Comparison of ENCODE assay signal across 16 mouse cellular contexts in genomic region chr12:102182621-102183020, GRCm38 (mm10). TPM values are rescaled to one million over a fixed set of nuclear protein-coding genes. Genes with fewer than 3 reads are reported as not detected.
"Had no signal": no experiment of that assay in that cellular context is flagged by ENCODE, and none has a peak within 500 bp of the region (broad histone marks: within the 10 kb centered on the region; RNA-seq: fewer than 3 reads in every experiment).

No protein-coding gene starts in this region.

- H3K4me2 ChIP-seq: limb, embryonic 15.5 days; liver, embryonic 12.5 days; lung, embryonic 14.5 days; midbrain, embryonic 12.5 days; stomach, embryonic 15.5 days had no signal

- H3K27ac ChIP-seq: kidney, postnatal 0 days; limb, embryonic 15.5 days; liver, embryonic 12.5 days; midbrain, embryonic 12.5 days; stomach, embryonic 15.5 days had no signal

- H3K9ac ChIP-seq: limb, embryonic 15.5 days; liver, embryonic 12.5 days; lung, embryonic 14.5 days; midbrain, embryonic 12.5 days; stomach, embryonic 15.5 days had no signal

- H3K4me3 ChIP-seq: limb, embryonic 15.5 days; liver, embryonic 12.5 days; midbrain, embryonic 12.5 days; stomach, embryonic 15.5 days had no signal

- H3K27me3 ChIP-seq: limb, embryonic 15.5 days; liver, embryonic 12.5 days; midbrain, embryonic 12.5 days; stomach, embryonic 15.5 days had no signal

- DNase-seq: kidney, postnatal 36 days; layer of hippocampus, adult 9-11 months; lung, embryonic 14.5 days; lung, postnatal 10 days; lung, postnatal 4 days; right cerebral cortex, postnatal 14 days; thymus, adult 2 months; thymus, postnatal 25 days had no signal

- H3K9me3 ChIP-seq: limb, embryonic 15.5 days; liver, embryonic 12.5 days; stomach, embryonic 15.5 days had no signal

- H3K4me1 ChIP-seq: limb, embryonic 15.5 days; liver, embryonic 12.5 days; midbrain, embryonic 12.5 days; stomach, embryonic 15.5 days had no signal

- H3K36me3 ChIP-seq: limb, embryonic 15.5 days; liver, embryonic 12.5 days; midbrain, embryonic 12.5 days; stomach, embryonic 15.5 days had no signal

RNA-seq across cellular contexts. Expression of gene Slc24a4, which starts 54.1 kb away (rescaled TPM):
- total RNA-seq: megakaryocyte, adult 5-6 weeks had no signal
- polyA plus RNA-seq: kidney, postnatal 0 days; limb, embryonic 11.5 days; liver, embryonic 12.5 days; spleen, adult 2 months had no signal
